Mouse (Mus musculus) embryonic facial prominence, embryonic 12.5 days (tissue): Measurements from ENCODE around the gene Ptpn6. TPM values are rescaled to one million over a fixed set of nuclear protein-coding genes. Genes with fewer than 3 reads are reported as not detected.
"Not testable (repeated sequence)": the region's sequence is repeated elsewhere in the genome, so short reads cannot be mapped to it uniquely, and the experiment has no call there.

ENCODE experiments used
- ATAC-seq: fragments of 200-750 bp; cut with Nextera tagmentation; 2 replicates; pipeline ENCODE4 v1.8.0; 2017; ENCODE audit not compliant: insufficient number of reproducible peaks, insufficient read depth, low FRiP score, low TSS enrichment
- H3K27ac ChIP-seq: fragments of 300-500 bp; sonication (generic); 2 replicates; pipeline ENCODE4 v1.5.1; 2016; ENCODE audit warnings: mild to moderate bottlenecking
- H3K27me3 ChIP-seq: fragments of 300-500 bp; sonication (generic); 2 replicates; pipeline ENCODE4 v1.6.1; 2016; ENCODE audit warnings: mild to moderate bottlenecking, moderate library complexity
- H3K36me3 ChIP-seq: fragments of 300-500 bp; sonication (generic); 2 replicates; pipeline ENCODE4 v1.6.1; 2016; ENCODE audit warnings: mild to moderate bottlenecking
- H3K4me1 ChIP-seq: fragments of 300-500 bp; sonication (generic); 2 replicates; pipeline ENCODE4 v1.6.1; 2016
- H3K4me2 ChIP-seq: fragments of 300-500 bp; sonication (generic); replicated peaks from 2 replicates; pipeline ENCODE4 v1.6.1; 2016; ENCODE audit warnings: mild to moderate bottlenecking, moderate library complexity
- H3K4me3 ChIP-seq: fragments of 300-500 bp; sonication (generic); 2 replicates; pipeline ENCODE4 v1.5.1; 2016; ENCODE audit warnings: mild to moderate bottlenecking
- H3K9ac ChIP-seq: fragments of 300-500 bp; sonication (generic); 2 replicates; pipeline ENCODE4 v1.6.1; 2016; ENCODE audit warnings: mild to moderate bottlenecking, moderate library complexity
- H3K9me3 ChIP-seq: fragments of 300-500 bp; sonication (generic); 2 replicates; pipeline ENCODE4 v1.6.1; 2016; ENCODE audit warnings: mild to moderate bottlenecking, moderate library complexity
- WGBS: fragments of 180-500 bp; shearing (Covaris S2); methylation state at CpG from one replicate; pipeline ENCODE4 v1.1.7; 2016; 5-methylcytosine and 5-hydroxymethylcytosine counted together
- polyA plus RNA-seq: library from polyadenylated mRNA; unstranded; fragments of >200 nt; fragmentation: Nextera tagmentation; extraction: Ambion mirVana; gene quantifications from 2 replicates; pipeline ENCODE4 v1.2.1, GENCODE M21; 2016

The Ptpn6 gene
- polyA plus RNA-seq, 1 experiment from 2014 or later, result 6.7 TPM

DNA sequence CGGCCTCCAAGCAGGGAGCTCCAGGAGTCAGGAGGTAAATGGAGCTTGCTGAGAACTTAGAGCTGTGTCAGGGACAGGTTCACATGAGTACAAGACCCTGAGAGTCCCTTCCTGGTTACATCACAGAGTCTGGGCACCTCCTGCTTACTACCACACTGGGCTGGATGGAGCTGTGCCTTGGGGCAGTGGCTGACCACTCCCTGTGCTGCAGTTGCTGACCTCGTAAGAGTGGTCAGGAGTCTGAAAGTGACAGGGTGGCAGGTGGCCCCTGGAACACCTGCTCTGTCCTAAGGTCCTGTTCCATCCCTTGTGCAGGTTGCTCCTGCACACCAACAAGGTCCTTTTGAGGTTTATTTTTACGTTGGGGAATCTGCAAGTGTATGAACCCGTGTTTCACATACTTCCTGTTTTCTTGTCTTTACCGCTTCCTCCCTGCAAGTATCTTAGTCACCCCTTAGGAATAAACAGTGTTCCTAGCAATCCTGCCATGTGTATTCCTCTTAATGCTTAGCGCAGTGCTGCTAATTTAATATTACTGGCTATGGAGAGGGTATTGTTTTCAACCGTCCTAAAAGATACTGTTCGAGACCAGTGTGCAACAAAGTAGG, 50.3 kb downstream of the Ptpn6 start:
- Histone ChIP-seq H3K9ac (no peak overlapping the region), H3K4me2 (no peak overlapping the region), H3K36me3 (no peaks in the 10 kb centered on the region), H3K4me1 (0 out of 2 replicates have a peak, but pooled peaks cover 2% of the 10 kb centered on the region), H3K27me3 (no peaks in the 10 kb centered on the region), H3K9me3 (no peaks in the 10 kb centered on the region), H3K4me3 (no peak overlapping the region), H3K27ac (no peak overlapping the region)
- WGBS, result 81% methylated on average over 8 of the region's 8 CpGs
- ATAC-seq, result no peak

- ATAC-seq, H3K27me3 ChIP-seq, H3K36me3 ChIP-seq, H3K4me3 ChIP-seq, H3K4me1 ChIP-seq, H3K9me3 ChIP-seq, H3K9ac ChIP-seq, H3K27ac ChIP-seq, H3K4me2 ChIP-seq: not testable (repeated sequence)
- WGBS, result 87% methylated on average over 1 of the region's 1 CpGs
These were observed 51.9 kb downstream of the Ptpn6 start for GRCm38 (mm10) chr6:124686644-124687043.

DNA sequence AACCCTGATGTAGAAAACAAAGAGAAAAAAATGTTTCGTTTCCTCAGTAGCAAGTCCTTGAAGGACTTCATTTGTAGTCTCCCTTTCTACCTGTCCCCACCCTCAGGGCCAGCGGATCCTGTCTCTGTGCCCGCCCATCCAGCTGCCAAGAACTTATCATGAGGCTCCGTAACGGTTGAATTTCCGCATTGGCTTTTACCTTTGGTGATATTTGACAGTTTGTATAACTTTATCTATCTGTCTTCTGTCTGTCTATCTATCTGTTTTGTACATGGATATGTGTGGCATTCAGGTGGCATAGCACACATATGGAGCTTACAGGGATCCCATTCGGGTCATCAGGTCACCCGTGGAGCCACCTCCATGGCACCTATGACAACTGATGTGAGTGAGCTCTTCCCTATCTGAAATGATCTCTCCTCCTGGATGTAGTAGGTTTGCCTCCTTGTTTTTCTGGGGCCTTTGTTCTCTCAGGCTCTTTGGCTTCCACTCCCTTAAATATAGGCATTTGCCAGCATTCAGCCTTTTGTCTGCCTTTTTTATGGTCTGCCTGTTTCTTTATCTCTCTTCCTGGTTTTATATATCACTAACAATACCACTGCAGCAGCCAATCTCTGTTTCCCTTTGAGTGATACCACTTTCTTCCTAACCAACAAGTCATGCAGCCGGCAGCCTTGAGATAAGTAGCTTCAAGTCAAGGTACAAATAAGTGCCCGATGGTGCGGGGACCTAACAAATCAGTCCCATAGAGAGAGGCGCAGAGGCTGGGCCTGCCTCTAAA, 52.7 kb downstream of the Ptpn6 start:
- Histone ChIP-seq H3K4me3 (no peak overlapping the region), H3K4me1 (no peaks in the 10 kb centered on the region), H3K9ac (no peak overlapping the region), H3K36me3 (no peaks in the 10 kb centered on the region), H3K27ac (no peak overlapping the region), H3K27me3 (no peaks in the 10 kb centered on the region), H3K4me2 (no peak overlapping the region), H3K9me3 (no peaks in the 10 kb centered on the region)
- 91% methylated on average over 12 of the region's 12 CpGs for WGBS
- no peak for ATAC-seq

- no peaks in the 10 kb centered on the region for H3K27me3 ChIP-seq
- H3K4me1 ChIP-seq, result no peaks in the 10 kb centered on the region
- no peak overlapping the region for H3K4me2 ChIP-seq
- H3K27ac ChIP-seq, result no peak overlapping the region
- 81% methylated on average over 14 of the region's 14 CpGs for WGBS
- H3K36me3 ChIP-seq, result no peaks in the 10 kb centered on the region
- H3K9ac ChIP-seq, result no peak overlapping the region
- H3K9me3 ChIP-seq, result no peaks in the 10 kb centered on the region
- no peak for ATAC-seq
- H3K4me3 ChIP-seq, result no peak overlapping the region
These were observed 54.7 kb downstream of the Ptpn6 start for GRCm38 (mm10) chr6:124683591-124684417.

DNA sequence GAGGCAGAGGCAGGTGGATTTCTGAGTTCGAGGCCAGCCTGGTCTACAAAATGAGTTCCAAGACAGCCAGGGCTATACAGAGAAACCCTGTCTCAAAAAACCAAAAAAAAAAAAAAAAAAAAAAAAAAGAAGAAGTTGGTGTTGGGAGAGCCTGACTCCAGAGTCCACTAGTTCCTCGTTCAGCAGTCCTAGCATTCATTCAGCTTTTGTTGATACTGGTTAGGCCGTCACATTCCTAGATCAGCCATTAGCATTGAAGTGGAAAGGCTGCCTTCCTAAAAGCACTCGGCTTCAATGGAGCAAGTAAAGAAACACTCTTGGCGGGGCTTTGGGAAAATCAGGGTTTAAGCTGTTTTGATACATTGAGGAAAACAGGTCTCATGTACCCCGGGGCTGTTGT, 56.2 kb downstream of the Ptpn6 start:
- not testable (repeated sequence) for H3K4me2 ChIP-seq, H3K36me3 ChIP-seq, H3K4me3 ChIP-seq, H3K9ac ChIP-seq, ATAC-seq, H3K27me3 ChIP-seq, H3K9me3 ChIP-seq, H3K27ac ChIP-seq, H3K4me1 ChIP-seq
- WGBS, result 66% methylated on average over 6 of the region's 6 CpGs

GRCm38 (mm10) chr6:124679486-124679885, 59.0 kb downstream of the Ptpn6 start:
- ATAC-seq, result no peak
- H3K4me1 ChIP-seq, result no peaks in the 10 kb centered on the region
- 90% methylated on average over 3 of the region's 3 CpGs for WGBS
- H3K4me2 ChIP-seq, result no peak overlapping the region
- no peaks in the 10 kb centered on the region for H3K9me3 ChIP-seq
- no peak overlapping the region for H3K27ac ChIP-seq
- no peak overlapping the region for H3K4me3 ChIP-seq
- H3K27me3 ChIP-seq, result no peaks in the 10 kb centered on the region
- no peak overlapping the region for H3K9ac ChIP-seq
- no peaks in the 10 kb centered on the region for H3K36me3 ChIP-seq

DNA sequence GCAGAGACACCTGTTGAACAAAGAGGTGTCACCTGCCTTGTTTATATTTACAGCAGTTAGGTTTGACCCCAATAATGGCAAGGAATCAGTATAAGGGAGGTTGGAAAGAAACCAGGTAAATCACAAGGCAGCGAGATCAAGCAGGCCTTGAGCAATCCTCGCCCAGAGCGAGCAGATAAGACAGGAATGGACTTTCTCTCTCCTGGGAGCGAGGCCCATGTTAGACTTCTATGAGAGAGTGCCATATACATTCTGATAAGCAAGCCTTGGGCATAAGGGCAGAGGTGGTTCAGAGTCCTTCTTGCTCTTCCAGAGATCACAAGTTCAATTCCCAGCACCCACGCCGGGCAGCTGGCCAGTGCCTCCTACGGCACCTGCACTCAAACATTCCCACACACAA, 59.7 kb downstream of the Ptpn6 start:
- no peaks in the 10 kb centered on the region for H3K27me3 ChIP-seq
- ATAC-seq, result no peak
- 93% methylated on average over 7 of the region's 7 CpGs for WGBS
- H3K4me1 ChIP-seq, result no peaks in the 10 kb centered on the region
- no peak overlapping the region for H3K4me3 ChIP-seq
- H3K9me3 ChIP-seq, result no peaks in the 10 kb centered on the region
- H3K4me2 ChIP-seq, result no peak overlapping the region
- H3K36me3 ChIP-seq, result no peaks in the 10 kb centered on the region
- no peak overlapping the region for H3K27ac ChIP-seq
- no peak overlapping the region for H3K9ac ChIP-seq

GRCm38 (mm10) chr6:124676171-124676570, 62.3 kb downstream of the Ptpn6 start:
- no peak overlapping the region for H3K4me2 ChIP-seq
- H3K9ac ChIP-seq, result no peak overlapping the region
- H3K9me3 ChIP-seq, result no peaks in the 10 kb centered on the region
- no peak overlapping the region for H3K4me3 ChIP-seq
- no peak overlapping the region for H3K27ac ChIP-seq
- H3K36me3 ChIP-seq, result no peaks in the 10 kb centered on the region
- no peaks in the 10 kb centered on the region for H3K27me3 ChIP-seq
- no peak for ATAC-seq
- peaks cover 7% of the 10 kb centered on the region; the same call in 1 of the 2 replicates for H3K4me1 ChIP-seq
- 84% methylated on average over 6 of the region's 6 CpGs for WGBS

DNA sequence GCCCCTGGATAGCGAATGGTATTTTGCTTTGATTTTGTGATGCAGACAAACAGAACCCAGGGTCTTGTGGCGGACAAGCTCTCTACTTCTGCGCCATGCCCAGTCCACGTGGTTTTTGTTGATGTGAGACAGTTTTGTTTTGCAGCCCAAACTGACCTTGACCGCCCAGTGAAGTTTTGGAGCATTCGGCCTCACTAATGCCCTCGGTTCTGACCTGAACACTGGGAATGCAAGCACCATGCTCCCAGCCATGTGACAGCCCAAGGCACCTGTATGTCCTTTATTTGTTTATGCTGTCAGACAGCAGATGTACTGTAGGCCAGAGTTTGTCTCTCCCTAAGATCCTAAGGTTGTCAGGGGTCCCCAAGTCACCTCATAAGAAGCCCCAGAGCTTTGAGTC, 63.9 kb downstream of the Ptpn6 start:
- Histone ChIP-seq H3K4me1 (peaks cover 7% of the 10 kb centered on the region; the same call in 1 of the 2 replicates), H3K36me3 (no peaks in the 10 kb centered on the region), H3K4me3 (no peak overlapping the region), H3K27ac (no peak overlapping the region), H3K9ac (no peak overlapping the region), H3K27me3 (no peaks in the 10 kb centered on the region), H3K4me2 (no peak overlapping the region), H3K9me3 (no peaks in the 10 kb centered on the region)
- WGBS, result 95% methylated on average over 7 of the region's 7 CpGs
- ATAC-seq, result no peak

DNA sequence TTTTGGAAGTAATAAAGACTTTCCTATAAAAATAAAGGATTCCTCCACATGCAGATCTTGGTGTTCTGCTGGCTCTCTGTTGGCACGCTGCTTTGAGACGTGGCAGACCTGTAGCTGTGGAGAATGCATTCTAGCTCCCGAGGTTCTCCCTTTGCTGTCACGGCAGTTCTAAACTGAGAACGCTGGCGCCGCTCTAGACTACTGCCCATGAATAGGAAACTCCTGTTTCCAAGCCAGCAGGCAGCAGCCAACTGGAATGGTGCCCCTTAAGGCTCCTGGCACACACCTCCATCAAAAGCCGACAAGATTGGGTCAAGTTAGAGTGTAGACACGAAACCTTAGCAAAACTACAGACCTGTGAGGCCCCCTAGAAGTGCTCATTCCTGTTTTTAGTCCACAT, 64.9 kb downstream of the Ptpn6 start:
- Histone ChIP-seq H3K4me1 (peaks cover 7% of the 10 kb centered on the region; the same call in 1 of the 2 replicates), H3K27me3 (no peaks in the 10 kb centered on the region)
- 94% methylated on average over 9 of the region's 9 CpGs for WGBS

GRCm38 (mm10) chr6:124672100-124672499, 66.4 kb downstream of the Ptpn6 start:
- Histone ChIP-seq H3K27ac (no peak overlapping the region), H3K4me1 (peaks cover 7% of the 10 kb centered on the region; the same call in 1 of the 2 replicates), H3K36me3 (no peaks in the 10 kb centered on the region), H3K27me3 (no peaks in the 10 kb centered on the region), H3K9me3 (no peaks in the 10 kb centered on the region), H3K4me3 (no peak overlapping the region), H3K9ac (no peak overlapping the region), H3K4me2 (no peak overlapping the region)
- 73% methylated on average over 6 of the region's 6 CpGs for WGBS
- ATAC-seq, result no peak

More for the DNA sequence above, 64.9 kb downstream of the Ptpn6 start:
- ATAC-seq, result no peak
- Histone ChIP-seq H3K9ac (no peak overlapping the region), H3K9me3 (no peaks in the 10 kb centered on the region), H3K36me3 (no peaks in the 10 kb centered on the region), H3K4me2 (no peak overlapping the region), H3K27ac (no peak overlapping the region), H3K4me3 (no peak overlapping the region)
